Mouse (Mus musculus) stomach, embryonic 16.5 days (tissue): Measurements from ENCODE around the gene Efna5. TPM values are rescaled to one million over a fixed set of nuclear protein-coding genes. Genes with fewer than 3 reads are reported as not detected.

ENCODE experiments used
- ATAC-seq: fragments of 200-750 bp; cut with Nextera tagmentation; 2 replicates; pipeline ENCODE4 v1.8.0; 2017; ENCODE audit warnings: moderate number of reproducible peaks, moderate TSS enrichment; ENCODE audit not compliant: insufficient read depth, low FRiP score
- H3K27ac ChIP-seq: fragments of 300-500 bp; sonication (generic); 2 replicates; pipeline ENCODE4 v1.5.1; 2014; ENCODE audit warnings: low read length
- H3K27me3 ChIP-seq: fragments of 300-500 bp; sonication (generic); 2 replicates; pipeline ENCODE4 v1.6.1; 2014; ENCODE audit warnings: low read length, control low read depth, mixed read lengths; ENCODE audit not compliant: control insufficient read depth, insufficient read depth
- H3K36me3 ChIP-seq: fragments of 300-500 bp; sonication (generic); 2 replicates; pipeline ENCODE4 v1.6.1; 2014; ENCODE audit warnings: low read length; ENCODE audit not compliant: control insufficient read depth, insufficient read depth
- H3K4me1 ChIP-seq: fragments of 300-500 bp; sonication (generic); 2 replicates; pipeline ENCODE4 v1.6.1; 2014; ENCODE audit warnings: low read length, control low read depth, mixed read lengths; ENCODE audit not compliant: control insufficient read depth, insufficient read depth
- H3K4me2 ChIP-seq: fragments of 300-500 bp; sonication (generic); 2 replicates; pipeline ENCODE4 v1.6.1; 2014; ENCODE audit warnings: low read depth, low read length, mixed read lengths
- H3K4me3 ChIP-seq: fragments of 300-500 bp; sonication (generic); replicated peaks from 2 replicates; pipeline ENCODE4 v1.5.1; 2014; ENCODE audit warnings: mild to moderate bottlenecking, low read length
- H3K9ac ChIP-seq: fragments of 300-500 bp; sonication (generic); 2 replicates; pipeline ENCODE4 v1.6.1; 2014; ENCODE audit warnings: low read length
- H3K9me3 ChIP-seq: fragments of 300-500 bp; sonication (generic); replicated peaks from 2 replicates; pipeline ENCODE4 v1.6.1; 2016; ENCODE audit warnings: low read length, control low read depth; ENCODE audit not compliant: control insufficient read depth
- WGBS: fragments of 180-500 bp; shearing (Covaris S2); extraction: QIAGEN DNeasy Blood & Tissue Kit; methylation state at CpG from one replicate; pipeline ENCODE4 v1.1.7; 2014; 5-methylcytosine and 5-hydroxymethylcytosine counted together
- polyA plus RNA-seq: library from polyadenylated mRNA; unstranded; fragments of >200 nt; fragmentation: Nextera tagmentation; extraction: Ambion mirVana; gene quantifications from 2 replicates; pipeline ENCODE4 v1.2.1, GENCODE M21; 2015

Gene Efna5
- polyA plus RNA-seq, 1 experiment from 2014 or later, result 36.9 TPM

- no peak overlapping the region for H3K9ac ChIP-seq
- H3K4me1 ChIP-seq, result peaks cover 12% of the 10 kb centered on the region; the same call in 1 of the 2 replicates
- H3K27ac ChIP-seq, result no peak overlapping the region
- H3K27me3 ChIP-seq, result no peaks in the 10 kb centered on the region
- H3K36me3 ChIP-seq, result no peaks in the 10 kb centered on the region
- 0 out of 2 replicates have a peak overlapping the region, but pooled peaks have one; percentile 10 for H3K4me2 ChIP-seq
- 42% methylated on average over 10 of the region's 10 CpGs for WGBS
- no peak overlapping the region for H3K4me3 ChIP-seq
- ATAC-seq, result no peak
- no peaks in the 10 kb centered on the region for H3K9me3 ChIP-seq
These were observed 64.2 kb downstream of the Efna5 start for GRCm38 (mm10) chr17:62816879-62817278.

- no peaks in the 10 kb centered on the region for H3K9me3 ChIP-seq
- peaks cover 6% of the 10 kb centered on the region; the same call in 1 of the 2 replicates for H3K4me1 ChIP-seq
- no peaks in the 10 kb centered on the region for H3K27me3 ChIP-seq
- no peak overlapping the region for H3K27ac ChIP-seq
- no peak overlapping the region for H3K4me2 ChIP-seq
- H3K9ac ChIP-seq, result no peak overlapping the region
- no peak for ATAC-seq
- no peaks in the 10 kb centered on the region for H3K36me3 ChIP-seq
- WGBS, result 76% methylated on average over 6 of the region's 6 CpGs
- H3K4me3 ChIP-seq, result no peak overlapping the region
These were observed 67.7 kb downstream of the Efna5 start for GRCm38 (mm10) chr17:62813461-62813860.

DNA sequence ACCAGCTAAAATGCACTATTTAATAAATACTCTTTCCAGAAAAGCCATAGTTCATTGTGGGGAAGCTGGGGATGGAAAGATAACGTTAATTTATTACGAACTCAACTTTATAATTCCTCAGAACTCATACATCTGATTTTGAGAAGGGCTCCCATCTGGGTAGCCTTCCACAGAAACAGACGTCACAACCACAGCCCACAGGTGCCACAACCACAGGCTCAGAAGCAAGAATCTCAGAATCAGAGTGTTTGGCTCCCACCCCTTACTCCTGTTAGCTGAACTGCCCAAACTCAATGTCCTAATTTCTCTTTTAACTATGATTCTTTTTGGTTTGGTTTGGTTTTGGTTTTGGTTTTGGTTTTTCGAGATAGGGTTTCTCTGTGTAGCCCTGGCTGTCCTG lies 73.2 kb downstream of the Efna5 start:
- Histone ChIP-seq H3K4me2 (no peak overlapping the region), H3K27ac (no peak overlapping the region), H3K4me3 (no peak overlapping the region), H3K36me3 (no peaks in the 10 kb centered on the region), H3K9me3 (no peaks in the 10 kb centered on the region), H3K4me1 (no peaks in the 10 kb centered on the region), H3K27me3 (no peaks in the 10 kb centered on the region), H3K9ac (no peak overlapping the region)
- WGBS, result 88% methylated on average over 4 of the region's 4 CpGs
- no peak for ATAC-seq

DNA sequence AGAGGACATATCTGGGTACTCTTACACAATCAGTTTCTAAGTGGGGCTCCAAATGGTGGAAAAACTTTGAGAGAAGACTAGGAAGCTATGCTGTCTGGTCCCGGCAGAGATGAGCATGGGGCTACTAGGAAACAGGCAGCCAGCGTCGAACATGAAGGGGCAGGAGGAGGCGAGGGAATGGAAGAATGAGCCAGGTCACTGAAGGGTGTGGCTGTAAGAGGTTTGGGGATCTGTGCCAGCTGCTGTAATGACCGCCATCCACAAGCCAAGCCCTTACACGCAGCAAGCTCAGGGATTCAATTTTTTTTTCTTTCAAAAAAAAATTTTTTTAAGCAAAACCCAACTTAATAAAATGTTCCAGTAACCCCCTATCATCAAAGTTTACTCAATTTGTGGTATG lies 74.5 kb downstream of the Efna5 start:
- Histone ChIP-seq H3K36me3 (no peaks in the 10 kb centered on the region), H3K4me1 (no peaks in the 10 kb centered on the region), H3K27me3 (no peaks in the 10 kb centered on the region), H3K9ac (no peak overlapping the region), H3K9me3 (no peaks in the 10 kb centered on the region), H3K4me3 (no peak overlapping the region), H3K27ac (no peak overlapping the region), H3K4me2 (no peak overlapping the region)
- ATAC-seq, result no peak
- 72% methylated on average over 6 of the region's 6 CpGs for WGBS

GRCm38 (mm10) chr17:62802748-62803147 lies 78.4 kb downstream of the Efna5 start:
- Histone ChIP-seq H3K9ac (no peak overlapping the region), H3K4me1 (no peaks in the 10 kb centered on the region), H3K27me3 (no peaks in the 10 kb centered on the region), H3K36me3 (no peaks in the 10 kb centered on the region), H3K4me2 (no peak overlapping the region), H3K27ac (no peak overlapping the region), H3K9me3 (no peaks in the 10 kb centered on the region), H3K4me3 (no peak overlapping the region)
- WGBS, result 66% methylated on average over 6 of the region's 6 CpGs
- no peak for ATAC-seq

- Histone ChIP-seq H3K9ac (no peak overlapping the region), H3K9me3 (no peaks in the 10 kb centered on the region), H3K4me1 (peaks cover 6% of the 10 kb centered on the region; the same call in 1 of the 2 replicates), H3K4me2 (no peak overlapping the region), H3K27me3 (no peaks in the 10 kb centered on the region), H3K27ac (no peak overlapping the region), H3K36me3 (no peaks in the 10 kb centered on the region), H3K4me3 (no peak overlapping the region)
- 96% methylated on average over 3 of the region's 3 CpGs for WGBS
- no peak for ATAC-seq
These were observed 83.8 kb downstream of the Efna5 start for GRCm38 (mm10) chr17:62797272-62797671.

DNA sequence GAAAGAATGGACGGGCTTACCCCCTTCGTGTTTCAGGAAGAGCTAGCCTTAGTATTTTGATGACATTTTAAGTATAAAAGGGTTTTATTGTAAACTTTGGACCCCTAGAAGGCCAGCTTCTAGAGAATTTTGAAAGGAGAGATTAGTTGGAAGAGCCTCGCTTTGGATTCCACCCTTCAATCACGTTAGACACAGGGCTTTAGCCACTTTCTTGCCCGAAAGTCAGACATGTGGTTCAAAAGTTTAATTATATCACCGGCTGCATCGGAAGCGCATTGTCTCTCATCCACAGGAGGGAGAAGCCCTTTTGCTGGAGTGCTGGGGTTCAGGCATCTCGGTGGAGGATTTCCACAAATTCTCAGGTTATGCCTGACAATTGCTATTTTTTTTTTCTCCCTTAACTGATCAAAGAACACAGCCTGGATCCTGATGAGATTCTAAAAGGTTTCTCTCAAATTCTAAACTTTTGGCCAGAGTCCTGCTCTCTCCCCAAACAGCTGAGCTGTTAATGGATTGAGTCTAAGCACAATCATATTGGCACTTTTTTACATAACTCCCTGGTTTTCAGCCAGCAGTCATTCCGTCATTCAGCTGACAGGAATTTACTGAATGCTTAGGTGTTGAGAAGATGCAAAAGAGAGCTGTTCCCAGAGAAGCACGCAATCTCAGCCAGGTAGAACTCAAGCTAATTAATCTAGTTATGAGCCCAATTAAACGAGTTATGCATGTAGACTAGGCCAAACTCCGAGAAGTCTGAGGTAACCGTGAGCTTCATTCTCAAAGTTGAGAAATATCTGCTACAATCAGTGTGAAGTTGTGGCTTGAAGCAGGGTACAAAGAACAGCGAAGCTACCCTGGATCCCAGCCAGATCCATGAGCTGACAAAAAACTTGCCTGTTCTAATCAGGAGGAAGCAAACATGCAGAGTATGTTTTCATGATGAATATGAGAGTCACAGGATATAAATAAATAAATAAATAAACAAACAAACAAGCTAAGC lies 91.5 kb downstream of the Efna5 start:
- Histone ChIP-seq H3K27me3 (no peaks in the 10 kb centered on the region), H3K9me3 (no peaks in the 10 kb centered on the region), H3K4me2 (peak overlapping the region; percentile 22; the same call in 1 of the 2 replicates), H3K27ac (no peak overlapping the region), H3K9ac (no peak overlapping the region), H3K36me3 (no peaks in the 10 kb centered on the region), H3K4me1 (peaks cover 32% of the 10 kb centered on the region), H3K4me3 (no peak overlapping the region)
- 42% methylated on average over 15 of the region's 15 CpGs for WGBS
- ATAC-seq, result no peak

- no peak overlapping the region for H3K4me3 ChIP-seq
- no peaks in the 10 kb centered on the region for H3K36me3 ChIP-seq
- H3K9me3 ChIP-seq, result no peaks in the 10 kb centered on the region
- H3K4me2 ChIP-seq, result peak overlapping the region; percentile 22; the same call in 1 of the 2 replicates
- WGBS, result 42% methylated on average over 6 of the region's 6 CpGs
- H3K4me1 ChIP-seq, result peaks cover 38% of the 10 kb centered on the region
- no peak; the same call in 1 of the 2 replicates for ATAC-seq
- no peaks in the 10 kb centered on the region for H3K27me3 ChIP-seq
- no peak overlapping the region for H3K9ac ChIP-seq
- no peak overlapping the region for H3K27ac ChIP-seq
These were observed 92.3 kb downstream of the Efna5 start for GRCm38 (mm10) chr17:62788783-62789182.

DNA sequence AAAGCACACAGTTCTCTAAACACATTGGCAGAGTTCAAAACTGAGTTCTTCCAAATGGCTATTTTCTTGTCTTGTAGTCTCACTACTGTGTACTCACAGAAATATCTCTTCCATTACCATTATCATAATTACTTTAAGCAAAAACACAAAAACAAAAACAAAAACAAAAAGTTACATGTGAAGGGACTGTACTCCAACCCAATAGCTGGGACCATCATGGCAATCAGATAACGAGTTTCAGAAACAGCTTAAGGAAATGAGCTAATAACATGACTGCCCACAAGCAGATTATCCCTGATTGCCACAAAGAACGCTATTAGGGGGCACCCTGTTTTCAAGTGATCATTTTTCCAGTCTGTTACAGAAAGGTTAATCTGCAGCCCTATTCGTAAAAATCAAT lies 93.3 kb downstream of the Efna5 start:
- Histone ChIP-seq H3K9ac (no peak overlapping the region), H3K4me3 (no peak overlapping the region), H3K27ac (no peak overlapping the region), H3K27me3 (no peaks in the 10 kb centered on the region), H3K4me2 (no peak overlapping the region), H3K9me3 (no peaks in the 10 kb centered on the region), H3K4me1 (peaks cover 45% of the 10 kb centered on the region), H3K36me3 (no peaks in the 10 kb centered on the region)
- no peak for ATAC-seq
- WGBS, result 65% methylated on average over 3 of the region's 3 CpGs
